Mouse (Mus musculus): Measurements from ENCODE around the gene Coq2. TPM values are rescaled to one million over a fixed set of nuclear protein-coding genes. Genes with fewer than 3 reads are reported as not detected.

Gene Coq2
- 51.8 and 52.2 TPM in 2 replicates for polyA plus RNA-seq (2015; fragmentation: Nextera tagmentation; extraction: Ambion mirVana)

DNA sequence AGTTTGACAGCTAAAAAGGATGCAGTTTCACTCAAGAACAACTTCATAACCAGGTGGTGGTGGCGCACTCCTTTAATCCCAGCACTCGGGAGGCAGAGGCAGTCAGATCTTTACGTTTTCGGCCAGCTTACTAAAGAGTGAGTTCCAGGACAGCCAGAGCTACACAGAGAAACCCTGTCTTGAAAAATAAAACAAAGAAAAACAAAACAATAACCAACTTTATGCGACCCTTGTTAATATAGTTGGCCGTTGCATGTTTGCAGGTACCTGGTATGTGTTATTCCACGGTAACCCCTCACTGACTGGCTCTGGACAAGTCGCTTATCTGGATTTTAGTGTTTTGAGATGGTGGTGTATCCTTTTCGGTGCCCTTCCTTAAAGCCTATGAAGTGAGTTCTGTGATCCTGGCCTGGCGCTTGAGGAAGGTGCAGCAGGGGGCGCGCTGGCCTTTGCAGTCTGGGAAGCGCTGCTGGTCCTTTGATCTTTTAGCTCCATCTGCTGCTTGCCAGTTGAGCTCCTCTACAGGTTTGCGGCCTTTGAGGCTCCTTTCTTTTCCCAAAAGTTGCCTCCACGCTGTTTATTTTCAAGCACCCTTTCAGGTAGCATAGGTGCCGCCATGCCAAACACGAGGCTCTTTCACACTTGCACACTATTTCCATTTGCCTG is at the start of gene Coq2:
TSS of gene Coq2 (minus strand) at position 430 of the 666 bp plus-strand sequence.
- H3K36me3 ChIP-seq (ENCODE audit: control insufficient read depth, insufficient read depth, low read length) = no peaks in the 10 kb centered on the region
- H3K27me3 ChIP-seq (ENCODE audit: control insufficient read depth, insufficient read depth, low read length) = no peaks in the 10 kb centered on the region
- H3K4me1 ChIP-seq (ENCODE audit: control insufficient read depth, insufficient read depth, low read length) = peaks cover 16% of the 10 kb centered on the region
- H3K4me2 ChIP-seq (ENCODE audit: low read depth, low read length) = peak within 1 kb of the TSS; percentile 80
- H3K4me3 ChIP-seq (replicated peaks; ENCODE audit: low read length) = peak within 1 kb of the TSS; percentile 70
- peak within 1 kb of the TSS; percentile 93 for H3K9ac ChIP-seq (ENCODE audit: low read length)
- H3K27ac ChIP-seq (ENCODE audit: low read length) = peak within 1 kb of the TSS; percentile 81
- no peaks in the 10 kb centered on the region for H3K9me3 ChIP-seq (replicated peaks; ENCODE audit: control insufficient read depth, low read length)
- WGBS = 8% methylated on average over 17 of the region's 17 CpGs
- peak; percentile 54 for ATAC-seq (ENCODE audit: insufficient read depth, low FRiP score)

DNA sequence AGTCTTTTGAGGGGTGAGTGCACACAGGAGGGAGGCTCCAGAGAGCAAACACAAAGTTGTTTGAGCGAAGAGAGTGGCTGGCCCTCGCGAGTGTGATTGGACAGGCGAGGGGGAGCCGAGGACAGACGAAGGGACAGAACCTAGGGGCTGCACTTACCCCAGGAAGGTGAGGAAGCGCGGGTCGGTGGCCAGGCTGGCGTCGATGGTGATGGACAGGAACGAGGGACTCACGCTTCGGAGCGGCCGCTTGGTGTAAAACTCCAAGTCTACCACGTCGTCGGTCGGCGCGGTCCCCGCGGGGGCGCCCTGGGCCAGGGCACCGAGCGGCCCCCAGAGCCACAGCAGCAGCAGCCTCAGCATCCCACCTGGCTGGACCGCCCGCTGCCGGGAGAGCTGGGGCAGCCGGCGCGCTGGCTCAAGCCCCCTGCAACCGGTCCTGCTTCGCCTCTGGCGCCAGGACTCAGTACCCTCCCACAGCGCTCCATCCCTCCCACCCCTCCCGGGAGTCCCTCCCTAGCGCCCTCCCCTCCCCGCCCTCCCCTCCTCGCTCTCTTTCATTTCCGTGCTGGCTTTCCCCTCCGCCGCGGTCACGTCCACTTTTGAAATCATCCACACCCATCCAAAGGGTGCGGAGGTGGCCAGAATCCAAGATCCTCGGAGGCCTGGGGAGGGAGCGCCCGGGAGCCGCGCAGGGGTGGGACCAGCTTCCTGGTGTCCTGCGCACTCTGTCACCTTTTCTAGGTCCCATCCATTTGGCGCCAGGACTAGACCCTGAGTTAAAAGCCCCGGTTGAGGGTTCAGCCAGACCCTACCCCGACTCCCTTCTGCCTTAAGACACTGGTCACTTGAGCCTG is 44.5 kb upstream of the Coq2 start, which contains the start of gene Hpse:
TSS of gene Hpse (minus strand) at position 482 of the 854 bp plus-strand sequence.
- 0 out of 2 replicates have a peak, but pooled peaks cover 2% of the 10 kb centered on the region for H3K9me3 ChIP-seq (replicated peaks; ENCODE audit: control insufficient read depth, low read length)
- peak within 1 kb of the TSS; percentile 46; the same call in 1 of the 2 replicates for H3K27ac ChIP-seq (ENCODE audit: low read length)
- WGBS = under 1% methylated on average over 56 of the region's 56 CpGs
- ATAC-seq (ENCODE audit: insufficient read depth, low FRiP score) = peak; percentile 86
- peak within 1 kb of the TSS; percentile 78 for H3K9ac ChIP-seq (ENCODE audit: low read length)
- peaks cover 6% of the 10 kb centered on the region; the same call in 1 of the 2 replicates for H3K4me1 ChIP-seq (ENCODE audit: control insufficient read depth, insufficient read depth, low read length)
- H3K4me2 ChIP-seq (ENCODE audit: low read depth, low read length) = peak within 1 kb of the TSS; percentile 96
- peaks cover 4% of the 10 kb centered on the region; the same call in 1 of the 2 replicates for H3K27me3 ChIP-seq (ENCODE audit: control insufficient read depth, insufficient read depth, low read length)
- peak within 1 kb of the TSS; percentile 66 for H3K4me3 ChIP-seq (replicated peaks; ENCODE audit: low read length)
- no peaks in the 10 kb centered on the region for H3K36me3 ChIP-seq (ENCODE audit: control insufficient read depth, insufficient read depth, low read length)

DNA sequence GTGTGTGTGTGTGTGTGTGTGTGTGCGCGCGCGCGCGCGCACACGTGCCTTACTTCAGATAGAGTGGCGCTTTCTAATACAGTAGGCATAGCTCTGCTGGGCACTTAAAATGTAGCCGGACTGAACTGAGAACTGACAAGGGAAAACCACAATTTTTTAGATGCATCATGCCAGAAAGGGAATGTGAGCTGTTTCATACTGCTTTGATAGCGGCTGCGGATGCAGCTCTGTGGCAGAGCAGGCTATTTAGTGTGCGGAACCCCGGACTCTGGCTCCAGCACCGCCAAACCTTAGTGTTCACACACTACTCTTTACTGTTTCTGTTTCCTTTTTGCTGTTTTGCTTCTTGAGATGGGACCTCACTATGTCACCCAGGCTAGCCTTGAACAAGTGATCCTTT is 41.8 kb upstream of the Coq2 start:
- Histone ChIP-seq H3K4me2 (ENCODE audit: low read depth, low read length) (no peak overlapping the region), H3K36me3 (ENCODE audit: control insufficient read depth, insufficient read depth, low read length) (no peaks in the 10 kb centered on the region), H3K9ac (ENCODE audit: low read length) (no peak overlapping the region), H3K4me1 (ENCODE audit: control insufficient read depth, insufficient read depth, low read length) (peaks cover 6% of the 10 kb centered on the region; the same call in 1 of the 2 replicates), H3K27me3 (ENCODE audit: control insufficient read depth, insufficient read depth, low read length) (peaks cover 4% of the 10 kb centered on the region; the same call in 1 of the 2 replicates), H3K4me3 (replicated peaks; ENCODE audit: low read length) (no peak overlapping the region), H3K9me3 (replicated peaks; ENCODE audit: control insufficient read depth, low read length) (no peaks in the 10 kb centered on the region), H3K27ac (ENCODE audit: low read length) (no peak overlapping the region)
- WGBS = 95% methylated on average over 15 of the region's 15 CpGs
- ATAC-seq (ENCODE audit: insufficient read depth, low FRiP score) = no peak

DNA sequence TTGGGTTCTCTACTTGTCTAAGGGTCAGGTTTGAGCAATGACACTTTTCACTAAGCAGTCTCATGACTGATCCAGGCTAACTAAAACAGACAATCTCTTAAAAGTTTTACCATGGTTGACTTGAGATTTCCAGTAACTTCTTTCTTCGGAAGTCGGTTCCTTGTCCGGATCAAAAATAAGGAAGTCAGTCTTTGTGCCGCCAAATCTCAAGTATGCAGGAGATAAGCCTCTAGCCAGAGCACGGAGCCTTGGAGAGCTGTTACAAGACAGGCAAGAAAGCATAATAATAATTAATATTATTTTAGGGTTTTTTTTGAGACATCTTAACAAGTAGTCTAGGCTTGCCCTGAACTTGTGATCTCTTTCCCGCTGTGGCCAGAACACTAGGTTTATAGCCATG is 36.3 kb upstream of the Coq2 start:
- WGBS = 78% methylated on average over 6 of the region's 6 CpGs
- Histone ChIP-seq H3K27me3 (ENCODE audit: control insufficient read depth, insufficient read depth, low read length) (no peaks in the 10 kb centered on the region), H3K27ac (ENCODE audit: low read length) (no peak overlapping the region), H3K4me2 (ENCODE audit: low read depth, low read length) (no peak overlapping the region), H3K36me3 (ENCODE audit: control insufficient read depth, insufficient read depth, low read length) (no peaks in the 10 kb centered on the region), H3K9ac (ENCODE audit: low read length) (no peak overlapping the region), H3K4me3 (replicated peaks; ENCODE audit: low read length) (no peak overlapping the region), H3K4me1 (ENCODE audit: control insufficient read depth, insufficient read depth, low read length) (no peaks in the 10 kb centered on the region), H3K9me3 (replicated peaks; ENCODE audit: control insufficient read depth, low read length) (no peaks in the 10 kb centered on the region)
- no peak for ATAC-seq (ENCODE audit: insufficient read depth, low FRiP score)

GRCm38 (mm10) chr5:100710012-100710411 is 35.1 kb upstream of the Coq2 start:
- no peaks in the 10 kb centered on the region for H3K36me3 ChIP-seq (ENCODE audit: control insufficient read depth, insufficient read depth, low read length)
- H3K27me3 ChIP-seq (ENCODE audit: control insufficient read depth, insufficient read depth, low read length) = no peaks in the 10 kb centered on the region
- no peaks in the 10 kb centered on the region for H3K9me3 ChIP-seq (replicated peaks; ENCODE audit: control insufficient read depth, low read length)
- no peak overlapping the region for H3K9ac ChIP-seq (ENCODE audit: low read length)
- no peak overlapping the region for H3K4me3 ChIP-seq (replicated peaks; ENCODE audit: low read length)
- WGBS = 64% methylated on average over 2 of the region's 2 CpGs
- H3K4me1 ChIP-seq (ENCODE audit: control insufficient read depth, insufficient read depth, low read length) = no peaks in the 10 kb centered on the region
- no peak for ATAC-seq (ENCODE audit: insufficient read depth, low FRiP score)
- no peak overlapping the region for H3K27ac ChIP-seq (ENCODE audit: low read length)
- no peak overlapping the region for H3K4me2 ChIP-seq (ENCODE audit: low read depth, low read length)

DNA sequence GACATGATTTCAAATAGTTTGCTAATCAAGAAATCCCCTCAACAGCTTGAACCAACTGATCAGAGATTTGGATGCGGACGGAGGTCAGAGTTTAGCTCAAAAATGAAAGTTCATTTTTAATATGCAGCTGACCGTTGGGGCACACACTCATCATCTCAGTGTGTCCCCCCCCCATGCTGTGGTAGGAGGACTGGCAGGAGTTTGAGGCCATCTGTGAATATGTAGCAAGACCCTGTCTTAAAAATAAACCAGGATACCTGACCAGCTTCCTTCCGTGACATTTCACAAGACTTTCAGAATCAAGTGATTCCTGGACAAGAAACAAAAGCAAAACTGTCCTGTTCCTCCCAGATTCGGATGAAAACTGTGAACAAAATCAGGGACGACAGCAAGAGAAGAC is 34.1 kb upstream of the Coq2 start:
- H3K36me3 ChIP-seq (ENCODE audit: control insufficient read depth, insufficient read depth, low read length) = no peaks in the 10 kb centered on the region
- no peak overlapping the region for H3K9ac ChIP-seq (ENCODE audit: low read length)
- H3K9me3 ChIP-seq (replicated peaks; ENCODE audit: control insufficient read depth, low read length) = no peaks in the 10 kb centered on the region
- H3K4me3 ChIP-seq (replicated peaks; ENCODE audit: low read length) = no peak overlapping the region
- 89% methylated on average over 6 of the region's 6 CpGs for WGBS
- no peak overlapping the region for H3K27ac ChIP-seq (ENCODE audit: low read length)
- no peak for ATAC-seq (ENCODE audit: insufficient read depth, low FRiP score)
- H3K4me2 ChIP-seq (ENCODE audit: low read depth, low read length) = no peak overlapping the region
- H3K27me3 ChIP-seq (ENCODE audit: control insufficient read depth, insufficient read depth, low read length) = no peaks in the 10 kb centered on the region
- no peaks in the 10 kb centered on the region for H3K4me1 ChIP-seq (ENCODE audit: control insufficient read depth, insufficient read depth, low read length)

GRCm38 (mm10) chr5:100706675-100707074 is 31.7 kb upstream of the Coq2 start:
- no peak for ATAC-seq (ENCODE audit: insufficient read depth, low FRiP score)
- Histone ChIP-seq H3K27ac (ENCODE audit: low read length) (no peak overlapping the region), H3K4me1 (ENCODE audit: control insufficient read depth, insufficient read depth, low read length) (no peaks in the 10 kb centered on the region), H3K27me3 (ENCODE audit: control insufficient read depth, insufficient read depth, low read length) (no peaks in the 10 kb centered on the region), H3K9ac (ENCODE audit: low read length) (no peak overlapping the region), H3K4me2 (ENCODE audit: low read depth, low read length) (no peak overlapping the region), H3K36me3 (ENCODE audit: control insufficient read depth, insufficient read depth, low read length) (no peaks in the 10 kb centered on the region), H3K9me3 (replicated peaks; ENCODE audit: control insufficient read depth, low read length) (no peaks in the 10 kb centered on the region), H3K4me3 (replicated peaks; ENCODE audit: low read length) (no peak overlapping the region)
- 53% methylated on average over 8 of the region's 8 CpGs for WGBS

DNA sequence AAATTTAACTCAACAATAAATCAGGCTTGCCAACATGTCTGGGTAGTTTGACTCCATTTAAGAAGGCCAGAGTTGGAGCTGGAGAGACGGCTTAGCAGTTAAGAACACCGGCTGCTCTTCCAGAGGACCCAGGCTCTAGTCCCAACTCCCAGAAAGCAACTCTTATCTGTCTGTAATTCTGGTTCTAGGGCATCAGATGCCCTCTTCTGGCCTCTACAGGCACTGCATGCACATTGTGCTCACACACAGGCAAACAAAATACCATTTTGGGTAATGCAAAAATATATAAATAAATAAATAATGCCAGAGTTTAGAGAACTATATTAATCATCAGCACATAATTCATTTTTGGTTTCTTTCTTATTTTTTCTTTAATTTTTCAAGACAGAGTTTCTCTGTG is 29.3 kb upstream of the Coq2 start:
- Histone ChIP-seq H3K4me2 (ENCODE audit: low read depth, low read length) (no peak overlapping the region), H3K4me3 (replicated peaks; ENCODE audit: low read length) (no peak overlapping the region), H3K9ac (ENCODE audit: low read length) (no peak overlapping the region), H3K4me1 (ENCODE audit: control insufficient read depth, insufficient read depth, low read length) (no peaks in the 10 kb centered on the region), H3K9me3 (replicated peaks; ENCODE audit: control insufficient read depth, low read length) (no peaks in the 10 kb centered on the region), H3K27me3 (ENCODE audit: control insufficient read depth, insufficient read depth, low read length) (no peaks in the 10 kb centered on the region), H3K27ac (ENCODE audit: low read length) (no peak overlapping the region), H3K36me3 (ENCODE audit: control insufficient read depth, insufficient read depth, low read length) (no peaks in the 10 kb centered on the region)
- WGBS = 96% methylated on average over 2 of the region's 2 CpGs
- no peak for ATAC-seq (ENCODE audit: insufficient read depth, low FRiP score)

- H3K4me2 ChIP-seq (ENCODE audit: low read depth, low read length) = no peak overlapping the region
- H3K36me3 ChIP-seq (ENCODE audit: control insufficient read depth, insufficient read depth, low read length) = no peaks in the 10 kb centered on the region
- no peaks in the 10 kb centered on the region for H3K27me3 ChIP-seq (ENCODE audit: control insufficient read depth, insufficient read depth, low read length)
- no peak overlapping the region for H3K4me3 ChIP-seq (replicated peaks; ENCODE audit: low read length)
- WGBS = 93% methylated on average over 3 of the region's 3 CpGs
- H3K4me1 ChIP-seq (ENCODE audit: control insufficient read depth, insufficient read depth, low read length) = no peaks in the 10 kb centered on the region
- no peak for ATAC-seq (ENCODE audit: insufficient read depth, low FRiP score)
- H3K9ac ChIP-seq (ENCODE audit: low read length) = no peak overlapping the region
- H3K27ac ChIP-seq (ENCODE audit: low read length) = no peak overlapping the region
- H3K9me3 ChIP-seq (replicated peaks; ENCODE audit: control insufficient read depth, low read length) = no peaks in the 10 kb centered on the region
Observed at GRCm38 (mm10) chr5:100702325-100702724, 27.4 kb upstream of the Coq2 start.

Measured in stomach, embryonic 16.5 days (tissue).